Mouse (Mus musculus): Measurements from ENCODE around the gene Plekhm3. TPM values are rescaled to one million over a fixed set of nuclear protein-coding genes. Genes with fewer than 3 reads are reported as not detected.

The Plekhm3 gene
- polyA plus RNA-seq, 1 experiment from 2014 or later = 9.4 TPM

GRCm38 (mm10) chr1:64811956-64812355 is 144.7 kb downstream of the Plekhm3 start:
- WGBS = 95% methylated on average over 1 of the region's 1 CpGs
- Histone ChIP-seq H3K27me3 (replicated peaks; ENCODE audit: control insufficient read depth, insufficient read depth, low read length) (no peaks in the 10 kb centered on the region), H3K4me1 (ENCODE audit: control insufficient read depth, insufficient read depth, low read depth, low read length) (no peaks in the 10 kb centered on the region), H3K9ac (ENCODE audit: low read depth, low read length) (no peak overlapping the region), H3K9me3 (ENCODE audit: control insufficient read depth, low read length) (no peaks in the 10 kb centered on the region), H3K36me3 (ENCODE audit: control insufficient read depth, insufficient read depth, low read length) (no peaks in the 10 kb centered on the region), H3K4me3 (ENCODE audit: low read length) (no peak overlapping the region), H3K27ac (ENCODE audit: low read depth, low read length) (no peak overlapping the region), H3K4me2 (ENCODE audit: low read length) (no peak overlapping the region)
- ATAC-seq = no peak

- 69% methylated on average over 2 of the region's 2 CpGs for WGBS
- Histone ChIP-seq H3K4me2 (ENCODE audit: low read length) (no peak overlapping the region), H3K4me1 (ENCODE audit: control insufficient read depth, insufficient read depth, low read depth, low read length) (no peaks in the 10 kb centered on the region), H3K4me3 (ENCODE audit: low read length) (no peak overlapping the region), H3K9me3 (ENCODE audit: control insufficient read depth, low read length) (no peaks in the 10 kb centered on the region), H3K27ac (ENCODE audit: low read depth, low read length) (no peak overlapping the region), H3K36me3 (ENCODE audit: control insufficient read depth, insufficient read depth, low read length) (no peaks in the 10 kb centered on the region), H3K9ac (ENCODE audit: low read depth, low read length) (no peak overlapping the region), H3K27me3 (replicated peaks; ENCODE audit: control insufficient read depth, insufficient read depth, low read length) (no peaks in the 10 kb centered on the region)
- no peak for ATAC-seq
These were observed 147.5 kb downstream of the Plekhm3 start for GRCm38 (mm10) chr1:64809085-64809484.

DNA sequence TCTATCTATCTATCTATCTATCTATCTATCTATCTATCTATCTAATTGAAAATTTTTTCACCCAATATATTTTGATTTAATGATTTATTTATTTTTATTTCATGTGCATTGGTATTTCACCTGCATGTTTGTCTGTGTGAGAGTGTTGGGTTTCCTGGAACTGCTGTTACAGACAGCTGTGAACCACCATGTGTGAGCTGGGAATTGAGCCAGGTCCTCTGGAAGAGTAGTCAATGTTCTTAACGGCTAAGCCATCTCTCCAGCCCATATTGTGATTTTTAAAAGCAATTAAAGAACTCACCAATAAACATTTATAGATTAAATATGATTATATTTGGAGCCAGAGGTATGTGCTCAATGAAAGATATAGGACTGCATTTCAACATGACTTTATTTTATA is 148.9 kb downstream of the Plekhm3 start:
- H3K4me2 ChIP-seq (ENCODE audit: low read length) = no peak overlapping the region
- WGBS = 53% methylated on average over 1 of the region's 1 CpGs
- H3K27me3 ChIP-seq (replicated peaks; ENCODE audit: control insufficient read depth, insufficient read depth, low read length) = no peaks in the 10 kb centered on the region
- no peaks in the 10 kb centered on the region for H3K36me3 ChIP-seq (ENCODE audit: control insufficient read depth, insufficient read depth, low read length)
- no peaks in the 10 kb centered on the region for H3K9me3 ChIP-seq (ENCODE audit: control insufficient read depth, low read length)
- H3K4me3 ChIP-seq (ENCODE audit: low read length) = no peak overlapping the region
- H3K4me1 ChIP-seq (ENCODE audit: control insufficient read depth, insufficient read depth, low read depth, low read length) = no peaks in the 10 kb centered on the region
- H3K27ac ChIP-seq (ENCODE audit: low read depth, low read length) = no peak overlapping the region
- ATAC-seq = no peak
- no peak overlapping the region for H3K9ac ChIP-seq (ENCODE audit: low read depth, low read length)

DNA sequence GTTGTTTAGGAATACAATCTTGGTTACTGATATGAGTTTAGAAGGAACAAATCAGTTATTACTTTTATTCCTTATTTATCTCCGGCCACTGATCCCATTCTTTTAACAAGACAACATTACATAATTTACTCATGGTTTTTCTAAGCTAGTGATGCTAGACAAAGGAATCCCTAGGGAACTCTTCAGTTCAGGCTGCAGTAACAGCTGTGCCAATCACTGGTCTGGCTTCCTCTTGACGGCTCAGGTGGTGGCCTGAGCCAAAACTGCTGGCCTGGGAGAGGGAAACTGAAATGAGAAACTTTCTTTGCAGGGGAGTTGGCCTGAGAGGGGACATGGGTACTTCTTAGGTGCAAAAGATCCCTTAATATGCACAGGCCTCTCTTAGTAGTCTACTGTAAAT is 151.4 kb downstream of the Plekhm3 start:
- no peaks in the 10 kb centered on the region for H3K27me3 ChIP-seq (replicated peaks; ENCODE audit: control insufficient read depth, insufficient read depth, low read length)
- no peak for ATAC-seq
- no peak overlapping the region for H3K9ac ChIP-seq (ENCODE audit: low read depth, low read length)
- no peaks in the 10 kb centered on the region for H3K4me1 ChIP-seq (ENCODE audit: control insufficient read depth, insufficient read depth, low read depth, low read length)
- no peaks in the 10 kb centered on the region for H3K9me3 ChIP-seq (ENCODE audit: control insufficient read depth, low read length)
- 28% methylated on average over 2 of the region's 2 CpGs for WGBS
- no peak overlapping the region for H3K27ac ChIP-seq (ENCODE audit: low read depth, low read length)
- no peaks in the 10 kb centered on the region for H3K36me3 ChIP-seq (ENCODE audit: control insufficient read depth, insufficient read depth, low read length)
- no peak overlapping the region for H3K4me2 ChIP-seq (ENCODE audit: low read length)
- no peak overlapping the region for H3K4me3 ChIP-seq (ENCODE audit: low read length)

DNA sequence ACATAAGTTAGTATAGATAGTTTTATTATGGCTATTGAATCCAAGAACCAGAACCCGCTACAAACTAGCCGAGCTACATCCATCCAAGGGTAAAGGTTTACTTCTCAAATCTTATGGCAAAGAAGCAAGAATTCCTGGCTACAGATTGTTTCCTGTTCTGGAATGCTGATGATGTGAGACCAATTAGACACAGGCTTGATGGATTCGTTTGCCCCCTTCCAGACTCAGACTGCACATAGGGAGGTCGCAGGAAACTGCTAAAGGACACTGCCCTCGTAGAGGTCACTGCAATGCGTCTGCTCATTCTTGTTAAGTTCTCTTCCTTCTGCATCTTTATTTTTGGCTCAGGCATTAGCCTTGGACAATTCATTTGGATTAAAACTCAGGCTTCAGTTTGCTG is 154.0 kb downstream of the Plekhm3 start:
- H3K36me3 ChIP-seq (ENCODE audit: control insufficient read depth, insufficient read depth, low read length) = no peaks in the 10 kb centered on the region
- no peaks in the 10 kb centered on the region for H3K9me3 ChIP-seq (ENCODE audit: control insufficient read depth, low read length)
- no peak for ATAC-seq
- no peaks in the 10 kb centered on the region for H3K4me1 ChIP-seq (ENCODE audit: control insufficient read depth, insufficient read depth, low read depth, low read length)
- 79% methylated on average over 6 of the region's 6 CpGs for WGBS
- H3K27ac ChIP-seq (ENCODE audit: low read depth, low read length) = no peak overlapping the region
- no peaks in the 10 kb centered on the region for H3K27me3 ChIP-seq (replicated peaks; ENCODE audit: control insufficient read depth, insufficient read depth, low read length)
- no peak overlapping the region for H3K9ac ChIP-seq (ENCODE audit: low read depth, low read length)
- H3K4me3 ChIP-seq (ENCODE audit: low read length) = no peak overlapping the region
- no peak overlapping the region for H3K4me2 ChIP-seq (ENCODE audit: low read length)

DNA sequence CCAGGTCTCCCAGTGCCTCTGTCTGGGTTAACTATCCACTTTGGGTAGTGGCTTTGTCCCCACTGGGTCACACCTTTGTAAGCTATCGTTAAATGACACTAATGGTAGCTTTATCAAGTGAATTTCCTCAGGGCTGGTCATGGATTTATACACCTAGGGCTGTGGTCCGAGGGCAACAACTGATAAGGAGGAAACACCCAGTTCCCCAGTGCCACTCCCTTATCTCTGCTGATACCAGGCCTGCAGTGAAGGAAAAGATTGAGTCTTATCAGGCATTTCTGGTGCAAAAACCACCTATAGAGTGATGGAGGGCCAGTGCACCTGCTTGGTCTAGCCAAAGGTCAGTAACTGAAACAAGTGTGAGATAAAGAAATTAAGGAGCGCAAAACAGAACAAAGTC is 159.0 kb downstream of the Plekhm3 start:
- Histone ChIP-seq H3K4me2 (ENCODE audit: low read length) (no peak overlapping the region), H3K27me3 (replicated peaks; ENCODE audit: control insufficient read depth, insufficient read depth, low read length) (no peaks in the 10 kb centered on the region), H3K4me1 (ENCODE audit: control insufficient read depth, insufficient read depth, low read depth, low read length) (peaks cover 2% of the 10 kb centered on the region; the same call in 1 of the 2 replicates), H3K36me3 (ENCODE audit: control insufficient read depth, insufficient read depth, low read length) (no peaks in the 10 kb centered on the region), H3K9me3 (ENCODE audit: control insufficient read depth, low read length) (no peaks in the 10 kb centered on the region), H3K9ac (ENCODE audit: low read depth, low read length) (no peak overlapping the region), H3K4me3 (ENCODE audit: low read length) (no peak overlapping the region), H3K27ac (ENCODE audit: low read depth, low read length) (no peak overlapping the region)
- no peak for ATAC-seq
- WGBS = 87% methylated on average over 3 of the region's 3 CpGs

GRCm38 (mm10) chr1:64796867-64797582 is 159.6 kb downstream of the Plekhm3 start:
- Histone ChIP-seq H3K4me2 (ENCODE audit: low read length) (no peak overlapping the region), H3K27me3 (replicated peaks; ENCODE audit: control insufficient read depth, insufficient read depth, low read length) (no peaks in the 10 kb centered on the region), H3K9me3 (ENCODE audit: control insufficient read depth, low read length) (no peaks in the 10 kb centered on the region), H3K4me3 (ENCODE audit: low read length) (no peak overlapping the region), H3K4me1 (ENCODE audit: control insufficient read depth, insufficient read depth, low read depth, low read length) (peaks cover 8% of the 10 kb centered on the region; the same call in 1 of the 2 replicates), H3K9ac (ENCODE audit: low read depth, low read length) (no peak overlapping the region), H3K27ac (ENCODE audit: low read depth, low read length) (no peak overlapping the region), H3K36me3 (ENCODE audit: control insufficient read depth, insufficient read depth, low read length) (no peaks in the 10 kb centered on the region)
- WGBS = 89% methylated on average over 6 of the region's 6 CpGs
- ATAC-seq = no peak

GRCm38 (mm10) chr1:64795284-64796040 is 161.2 kb downstream of the Plekhm3 start:
- Histone ChIP-seq H3K4me1 (ENCODE audit: control insufficient read depth, insufficient read depth, low read depth, low read length) (peaks cover 18% of the 10 kb centered on the region), H3K4me2 (ENCODE audit: low read length) (no peak overlapping the region), H3K9me3 (ENCODE audit: control insufficient read depth, low read length) (no peaks in the 10 kb centered on the region), H3K27me3 (replicated peaks; ENCODE audit: control insufficient read depth, insufficient read depth, low read length) (no peaks in the 10 kb centered on the region), H3K4me3 (ENCODE audit: low read length) (no peak overlapping the region), H3K36me3 (ENCODE audit: control insufficient read depth, insufficient read depth, low read length) (no peaks in the 10 kb centered on the region), H3K9ac (ENCODE audit: low read depth, low read length) (no peak overlapping the region), H3K27ac (ENCODE audit: low read depth, low read length) (no peak overlapping the region)
- peak; percentile 73; the same call in 1 of the 2 replicates for ATAC-seq
- 66% methylated on average over 8 of the region's 8 CpGs for WGBS

DNA sequence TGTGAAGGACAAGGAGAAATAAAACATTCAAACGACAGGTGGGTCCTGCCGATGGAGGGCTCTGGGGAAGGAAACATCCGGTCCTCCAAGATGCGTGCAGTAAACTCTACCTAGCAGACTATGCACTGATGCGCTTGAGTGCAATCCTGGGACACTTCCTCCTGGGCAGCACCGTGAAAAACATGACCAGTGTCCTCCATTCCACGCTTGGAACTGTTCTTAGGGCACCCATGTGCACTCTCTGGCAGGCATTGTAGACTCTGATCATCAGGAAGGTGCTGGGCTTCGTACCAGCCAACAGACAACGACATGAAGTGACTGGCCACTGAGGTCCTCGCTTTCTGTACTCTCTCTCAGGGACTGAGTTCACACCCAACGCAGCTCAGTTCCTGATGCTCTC is 162.5 kb downstream of the Plekhm3 start:
- H3K27ac ChIP-seq (ENCODE audit: low read depth, low read length) = no peak overlapping the region
- no peak overlapping the region for H3K9ac ChIP-seq (ENCODE audit: low read depth, low read length)
- no peak overlapping the region for H3K4me3 ChIP-seq (ENCODE audit: low read length)
- WGBS = 96% methylated on average over 11 of the region's 11 CpGs
- H3K4me2 ChIP-seq (ENCODE audit: low read length) = no peak overlapping the region
- no peaks in the 10 kb centered on the region for H3K36me3 ChIP-seq (ENCODE audit: control insufficient read depth, insufficient read depth, low read length)
- no peaks in the 10 kb centered on the region for H3K9me3 ChIP-seq (ENCODE audit: control insufficient read depth, low read length)
- no peaks in the 10 kb centered on the region for H3K27me3 ChIP-seq (replicated peaks; ENCODE audit: control insufficient read depth, insufficient read depth, low read length)
- H3K4me1 ChIP-seq (ENCODE audit: control insufficient read depth, insufficient read depth, low read depth, low read length) = peaks cover 18% of the 10 kb centered on the region
- ATAC-seq = no peak

Measured in hindbrain, embryonic 16.5 days (tissue).